Mouse (Mus musculus) layer of hippocampus, postnatal 10 days (tissue): ENCODE measurements around the gene Tmprss11d. TPM values are rescaled to one million over a fixed set of nuclear protein-coding genes. Genes with fewer than 3 reads are reported as not detected.
A peak's percentile ranks its signal among the peaks of the same experiment; 100 is the strongest.
"Not testable (repeated sequence)": the region's sequence is repeated elsewhere in the genome, so short reads cannot be mapped to it uniquely, and the experiment has no call there.

Experiments used
- DNase-seq, 2 experiments: peaks; one replicate each; pipeline ENCODE4 v3.0.0; 2021; ENCODE audit warnings: low spot score in 2 of 2
- long read RNA-seq: library from polyadenylated mRNA; stranded (forward); transcript quantifications from one replicate; pipeline ENCODE4 v2.0.0, GENCODE M21; 2023
- total RNA-seq, 2 experiments: library from RNA; stranded (reverse); gene quantifications; 2 replicates each; pipeline ENCODE4 v1.2.3; 2021

Tmprss11d gene
- not detected for total RNA-seq
- long read RNA-seq = 0 reads

- no peak for DNase-seq
Observed at GRCm38 (mm10) chr5:86373320-86373719, at the start of gene Tmprss11d. Gene Tmprss11d, minus strand, starts transcription at chr5:86373420.

GRCm38 (mm10) chr5:86421323-86422028 is 48.3 kb upstream of the Tmprss11d start:
- DNase-seq = no peak

GRCm38 (mm10) chr5:86419494-86419893 is 46.3 kb upstream of the Tmprss11d start:
- DNase-seq = no peak

- DNase-seq = no peak
Observed at GRCm38 (mm10) chr5:86414280-86414679, 41.1 kb upstream of the Tmprss11d start.

- DNase-seq = no peak
Observed at GRCm38 (mm10) chr5:86410815-86411214, 37.6 kb upstream of the Tmprss11d start.

GRCm38 (mm10) chr5:86407941-86408340 is 34.7 kb upstream of the Tmprss11d start:
- no peak for DNase-seq

- no peak for DNase-seq
Observed at GRCm38 (mm10) chr5:86407191-86407590, 34.0 kb upstream of the Tmprss11d start.

- no peak for DNase-seq
Observed at GRCm38 (mm10) chr5:86359412-86359985, 13.7 kb downstream of the Tmprss11d start.

- peak; percentile 28 to 47 for DNase-seq
Observed at GRCm38 (mm10) chr5:86352966-86353365, 20.3 kb downstream of the Tmprss11d start.

- not testable (repeated sequence) for DNase-seq
Observed at GRCm38 (mm10) chr5:86318018-86318956, 54.9 kb downstream of the Tmprss11d start.

GRCm38 (mm10) chr5:86306116-86306515 is 67.1 kb downstream of the Tmprss11d start:
- no peak for DNase-seq

- no peak for DNase-seq
Observed at GRCm38 (mm10) chr5:86303877-86304276, 69.3 kb downstream of the Tmprss11d start.

GRCm38 (mm10) chr5:86289208-86289607 is 84.0 kb downstream of the Tmprss11d start, which contains the start of gene Tmprss11c:
Gene Tmprss11c, minus strand, starts transcription at chr5:86289308.
- DNase-seq = no peak

Other genes with a start within 250 kb of the Tmprss11d start
- gene Uba6, start 200.6 kb downstream of the Tmprss11d start, total RNA-seq = 10 to 100 TPM; 16.7 to 18.3 TPM
- not detected for gene Gnrhr, start 175.5 kb downstream of the Tmprss11d start, total RNA-seq
- not detected for gene Tmprss11c, start 84.1 kb downstream of the Tmprss11d start, total RNA-seq
- not detected for gene Tmprss11a, start 95.6 kb upstream of the Tmprss11d start, total RNA-seq
- gene Tmprss11g, start 145.2 kb upstream of the Tmprss11d start, total RNA-seq = not detected